Mouse (Mus musculus) CD4-positive, CD25-positive, alpha-beta regulatory T cell, adult 2 months (primary cell): ENCODE measurements around the gene Evpl.
A peak's percentile ranks its signal among the peaks of the same experiment; 100 is the strongest.

ENCODE experiments used
- DNase-seq: peaks from one replicate; pipeline ENCODE4 v3.0.0-alpha.2; 2012; ENCODE audit warnings: low read depth, low spot score

Evpl gene

GRCm38 (mm10) chr11:116213877-116214510 lies 23.9 kb downstream of the Evpl start:
- DNase-seq = no peak

DNA sequence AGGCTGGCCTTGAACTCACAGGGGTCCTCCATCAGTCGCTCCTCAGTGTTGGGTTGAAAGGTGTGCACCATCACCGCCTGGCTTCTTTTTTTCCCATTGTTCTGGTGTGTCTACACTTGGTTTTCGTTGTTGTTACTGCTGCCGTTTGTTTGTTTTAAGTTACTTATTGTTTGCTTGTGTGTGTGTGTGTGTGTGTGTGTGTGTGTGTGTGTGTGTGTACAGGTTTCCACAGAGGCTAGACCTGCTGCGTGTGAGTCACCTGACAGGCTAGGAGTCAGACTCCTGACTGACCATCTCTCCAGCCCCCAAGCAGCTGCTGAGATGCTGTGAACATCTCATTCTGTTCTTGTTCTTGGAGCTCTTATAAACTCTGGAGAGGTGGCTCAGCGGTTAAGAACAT lies 25.0 kb downstream of the Evpl start:
- no peak for DNase-seq

- DNase-seq = no peak
These were observed 27.2 kb downstream of the Evpl start for GRCm38 (mm10) chr11:116210696-116211095.

- no peak for DNase-seq
These were observed 28.6 kb downstream of the Evpl start for GRCm38 (mm10) chr11:116209257-116209656.

GRCm38 (mm10) chr11:116208660-116209059 lies 29.2 kb downstream of the Evpl start:
- DNase-seq = no peak

- DNase-seq = no peak
These were observed 31.2 kb downstream of the Evpl start for GRCm38 (mm10) chr11:116206678-116207077.

DNA sequence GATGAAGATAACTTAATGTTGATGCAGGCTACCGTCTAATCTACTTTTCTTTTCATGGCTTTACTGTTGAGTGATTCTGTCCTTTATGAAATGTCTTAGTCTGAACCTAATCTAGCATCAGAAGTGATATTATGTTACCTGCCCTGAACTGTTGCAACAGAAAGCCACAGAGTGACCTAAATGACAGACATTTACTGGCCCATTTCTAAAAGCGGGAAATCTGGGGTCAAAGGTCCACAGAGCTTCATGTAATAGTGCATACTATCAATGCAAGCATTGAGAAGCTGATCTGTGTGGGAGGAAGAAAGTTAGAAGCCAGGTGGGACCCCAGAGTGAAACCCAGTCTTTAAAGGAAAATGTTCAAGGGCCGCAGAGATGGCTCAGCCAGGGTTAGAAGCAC lies 34.7 kb downstream of the Evpl start:
- no peak for DNase-seq

DNA sequence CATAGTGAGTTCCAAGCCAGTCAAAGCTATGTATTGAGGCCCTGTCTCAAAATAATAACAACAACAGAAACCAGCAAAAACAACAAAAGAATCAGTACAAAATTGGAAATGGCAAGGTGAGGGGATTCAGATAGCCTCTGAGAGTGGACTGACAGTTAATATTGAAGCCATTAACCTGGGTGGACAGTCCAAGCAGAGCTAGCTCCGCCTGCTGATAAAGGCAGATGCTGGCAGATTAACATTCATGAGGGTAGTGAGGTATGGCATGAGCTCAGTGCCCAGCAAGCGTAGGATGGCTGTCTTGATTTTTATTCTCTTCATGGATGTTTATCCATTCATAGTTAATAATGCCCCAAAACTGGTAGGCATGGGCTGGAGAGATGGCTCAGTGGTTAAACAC lies 36.7 kb downstream of the Evpl start:
- DNase-seq = no peak

GRCm38 (mm10) chr11:116198639-116199531 lies 39.0 kb downstream of the Evpl start, which contains the start of the genes Ten1 and Acox1:
Gene Ten1 (plus strand): TSS chr11:116198855.
Gene Acox1 (minus strand): TSS chr11:116199045.
- DNase-seq = peak; percentile 95

DNA sequence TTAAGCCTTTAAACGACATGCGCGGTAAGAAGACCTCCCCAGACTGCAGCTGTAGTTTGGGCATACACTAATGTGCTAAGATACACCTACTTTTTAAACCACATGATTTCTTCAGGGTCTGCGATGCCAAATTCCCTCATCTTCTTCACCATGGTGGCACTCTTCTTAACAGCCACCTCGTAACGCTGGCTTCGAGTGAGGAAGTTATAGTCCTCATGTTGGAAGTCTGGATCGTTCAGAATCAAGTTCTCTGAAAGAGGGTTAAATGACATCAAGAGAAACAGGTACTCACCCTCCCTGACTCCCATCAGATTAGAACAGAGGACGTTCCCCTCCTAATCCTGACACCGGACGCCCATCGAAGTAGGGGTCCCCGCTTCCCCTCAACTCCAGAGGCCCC lies 39.7 kb downstream of the Evpl start:
- no peak for DNase-seq

DNA sequence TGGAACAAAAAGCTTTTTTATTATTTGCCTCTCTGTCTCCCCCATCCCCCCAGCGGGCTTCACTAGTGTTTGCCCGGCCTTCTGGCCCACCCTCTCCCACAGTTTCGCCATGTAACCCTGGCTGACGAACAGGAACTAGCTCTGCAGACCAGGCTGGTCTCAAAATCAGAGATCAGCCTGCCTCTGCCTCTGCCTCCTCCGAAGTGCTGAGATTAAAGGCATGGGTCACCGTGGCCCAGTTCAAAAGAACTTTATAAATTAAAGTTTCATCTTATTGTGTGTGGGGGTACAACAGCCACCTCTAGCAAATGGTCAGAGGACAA lies 40.3 kb downstream of the Evpl start:
- no peak for DNase-seq

DNA sequence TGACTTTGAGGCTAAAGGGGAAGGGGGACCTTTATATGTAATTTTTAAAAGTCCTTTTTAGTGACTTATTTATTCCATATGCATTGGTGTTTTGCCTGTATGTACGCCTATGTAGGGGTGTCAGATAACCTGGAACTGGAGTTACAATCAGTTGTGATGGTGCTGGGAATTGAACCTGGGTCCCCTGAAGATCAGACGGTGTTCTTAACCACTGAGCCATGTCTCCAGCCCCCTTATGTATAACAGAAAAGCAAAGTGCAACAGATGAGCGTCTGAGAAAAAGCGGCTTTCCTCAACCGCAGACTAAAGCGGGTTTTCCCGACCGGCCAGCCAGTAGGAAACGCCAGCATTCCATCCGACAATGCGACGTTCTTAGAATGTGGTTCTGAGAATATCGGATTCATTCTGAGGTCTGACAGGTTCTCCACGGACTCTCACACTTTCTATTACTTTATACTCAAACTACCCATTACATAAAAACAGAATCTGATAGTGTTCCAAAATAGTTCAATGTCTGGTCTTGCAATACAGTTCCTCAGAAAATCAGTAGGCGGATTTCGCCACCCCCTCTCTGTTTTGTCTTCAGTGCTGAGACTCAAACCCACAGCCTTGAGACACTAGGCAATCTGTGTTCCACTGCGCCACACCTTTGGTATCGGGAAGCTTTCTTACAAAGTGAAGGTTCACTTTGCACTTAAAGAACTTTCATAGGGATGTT lies 40.9 kb downstream of the Evpl start:
- no peak for DNase-seq

DNA sequence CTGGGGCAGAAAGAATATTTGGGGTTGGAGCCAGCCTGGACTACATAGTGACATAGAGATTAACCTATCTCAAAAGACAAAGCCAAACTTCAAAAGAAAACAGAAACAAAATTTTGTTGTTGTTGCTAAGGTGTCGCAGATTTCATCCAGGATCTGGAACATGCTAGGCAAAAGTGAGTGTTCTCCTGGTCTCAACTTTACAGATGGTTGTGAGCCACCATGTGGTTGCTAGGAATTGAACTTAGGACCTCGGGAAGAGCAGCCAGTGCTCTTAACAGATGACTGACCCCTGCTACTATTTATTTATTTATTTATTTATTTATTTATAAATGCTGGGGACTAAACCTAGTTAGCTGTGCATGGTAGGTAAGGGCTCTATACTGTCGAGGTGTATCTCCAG lies 41.5 kb downstream of the Evpl start:
- DNase-seq = no peak

DNA sequence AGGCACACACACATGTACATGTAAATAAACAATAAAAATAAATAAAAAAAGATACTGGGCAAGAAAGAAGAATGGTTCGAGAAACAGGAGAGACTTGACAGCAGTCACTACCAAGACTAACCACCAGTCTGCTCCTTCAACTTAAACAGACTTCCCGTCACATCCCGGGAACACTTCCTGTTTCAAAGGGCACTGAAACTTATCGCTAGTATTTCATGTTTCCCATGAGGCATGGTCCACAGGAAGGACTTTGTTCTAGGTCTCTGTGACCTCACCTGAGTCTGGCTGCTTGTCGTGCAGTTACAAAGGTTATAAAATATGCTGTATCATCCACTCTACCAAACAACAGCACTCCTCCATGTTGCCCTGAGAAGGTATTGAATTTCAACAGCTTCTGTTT lies 42.6 kb downstream of the Evpl start:
- peak; percentile 33 for DNase-seq

DNA sequence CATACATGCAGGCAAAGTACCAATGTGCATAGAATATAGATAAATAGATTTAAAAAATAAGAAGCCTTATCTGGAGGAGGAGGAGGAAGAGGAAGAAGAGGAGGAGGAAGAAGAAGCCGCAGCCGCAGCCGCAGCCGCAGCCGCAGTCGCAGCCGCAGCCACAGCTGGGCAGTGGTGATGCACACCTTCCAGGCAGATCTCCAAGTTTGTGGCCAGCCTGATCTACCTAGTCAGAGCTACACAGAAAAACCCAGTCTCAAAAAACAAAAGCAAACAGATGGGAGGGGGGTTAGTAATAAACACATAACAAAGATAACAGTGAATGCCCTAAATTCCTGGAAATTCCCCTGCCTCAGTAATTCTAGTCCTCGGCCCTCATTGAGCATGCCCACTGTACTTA lies 43.3 kb downstream of the Evpl start:
- DNase-seq = peak; percentile 38

DNA sequence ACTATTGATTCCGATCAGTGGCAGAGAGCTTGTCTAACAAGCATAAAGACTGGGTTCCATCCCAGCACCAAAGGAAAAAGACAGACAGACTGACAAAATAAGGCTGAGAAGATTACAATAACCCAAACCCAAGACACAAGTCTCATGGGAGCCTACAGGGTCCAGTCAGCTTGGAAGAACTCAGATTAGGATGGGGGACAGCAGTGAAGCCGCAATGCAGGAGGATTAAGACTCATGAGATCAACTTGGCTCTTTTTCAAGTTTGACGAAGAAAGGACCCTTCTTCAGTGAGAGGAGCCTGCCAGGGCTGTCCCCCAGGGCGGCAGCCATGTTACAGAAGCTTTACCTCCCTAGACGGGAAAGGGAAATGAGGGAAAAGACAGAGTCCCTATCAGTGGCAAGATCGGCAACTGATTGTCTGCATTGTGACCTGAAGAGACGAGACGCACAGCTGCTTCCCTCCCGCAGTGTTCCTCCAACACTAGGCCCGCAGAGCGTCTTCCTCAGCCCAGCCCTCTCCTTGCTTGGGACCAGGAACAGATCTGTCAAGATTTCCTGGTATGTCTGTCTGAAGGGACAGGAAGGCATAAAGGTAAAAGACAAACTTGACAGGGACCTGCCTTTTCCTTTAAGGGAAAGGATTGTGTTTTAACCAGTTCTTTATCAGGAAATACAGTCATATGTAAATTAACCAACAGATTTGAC lies 50.5 kb downstream of the Evpl start:
- no peak for DNase-seq

GRCm38 (mm10) chr11:116186360-116186759 lies 51.5 kb downstream of the Evpl start:
- DNase-seq = no peak

DNA sequence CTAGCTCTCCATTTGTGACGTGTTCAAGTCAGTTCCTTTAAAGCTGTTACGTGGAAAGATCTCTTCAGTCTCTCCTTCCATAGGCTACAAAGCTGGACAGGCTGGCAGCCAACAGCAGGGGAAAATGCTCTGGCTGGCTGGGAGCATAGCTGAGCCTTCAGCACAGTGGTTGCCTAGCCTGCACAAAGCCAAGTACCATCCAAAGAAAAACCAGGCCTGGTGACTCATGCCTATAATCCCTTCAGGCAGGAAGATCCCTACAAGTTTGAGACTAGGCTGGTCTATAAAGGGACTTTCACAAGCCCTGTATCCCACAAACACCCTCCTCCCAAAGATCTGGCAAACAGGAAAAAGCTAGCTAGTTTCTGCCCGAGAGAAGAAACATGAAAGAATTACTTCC lies 52.0 kb downstream of the Evpl start:
- no peak for DNase-seq

GRCm38 (mm10) chr11:116178411-116179121 lies 59.3 kb downstream of the Evpl start:
- DNase-seq = no peak

DNA sequence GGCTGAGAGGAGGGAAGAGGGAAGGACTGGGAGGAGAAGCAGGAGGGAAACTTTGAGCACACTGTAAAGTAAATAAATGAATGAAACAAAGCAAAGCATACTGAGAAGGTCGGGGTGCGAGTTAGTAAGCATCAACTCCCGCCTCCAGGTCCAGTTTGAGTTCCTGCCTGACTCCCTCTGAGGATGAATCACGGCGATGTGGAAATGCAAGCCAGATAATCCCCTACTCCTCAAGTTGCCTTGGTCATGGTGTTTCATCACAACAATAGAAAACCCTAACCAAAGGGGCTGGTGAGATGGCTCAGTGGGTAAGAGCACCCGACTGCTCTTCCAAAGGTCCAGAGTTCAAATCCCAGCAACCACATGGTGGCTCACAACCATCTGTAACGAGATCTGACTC lies 61.9 kb downstream of the Evpl start:
- DNase-seq = no peak

DNA sequence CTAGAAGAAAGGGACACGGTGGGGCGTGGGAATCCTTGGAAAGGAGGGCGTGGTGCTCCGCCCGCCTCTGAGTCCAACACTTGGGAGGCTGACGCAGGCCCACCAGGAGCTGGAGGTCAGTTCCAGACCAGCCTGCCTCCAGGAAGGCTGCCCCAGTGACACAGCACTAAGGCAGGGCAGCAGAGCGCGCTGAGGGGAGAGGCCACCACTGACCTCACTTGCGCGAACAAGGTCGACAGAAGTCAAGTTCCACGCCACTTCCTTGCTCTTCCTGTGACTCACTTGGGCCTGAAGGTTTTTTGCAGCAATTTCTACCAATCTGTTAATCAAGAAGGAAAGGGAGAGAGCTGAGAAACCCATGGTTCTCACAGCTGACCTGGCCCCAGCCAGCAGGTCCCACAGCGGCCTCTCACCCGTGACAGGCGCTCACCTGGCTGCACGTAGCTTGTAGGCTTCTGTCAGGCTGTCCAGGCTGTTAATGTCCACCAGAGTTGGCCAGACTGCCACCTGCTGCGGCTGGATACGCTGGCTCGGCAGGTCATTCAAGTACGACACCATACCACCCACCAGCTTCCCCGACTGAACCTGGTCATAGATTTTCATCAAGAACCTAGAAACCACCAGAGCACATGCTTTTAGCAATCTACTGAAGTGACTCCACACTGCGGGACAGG lies 63.0 kb downstream of the Evpl start:
- no peak for DNase-seq
